Mouse (Mus musculus) limb, embryonic 11.5 days (tissue): ENCODE measurements around the gene Gfra1. TPM values are rescaled to one million over a fixed set of nuclear protein-coding genes. Genes with fewer than 3 reads are reported as not detected.

Experiments
- ATAC-seq: fragments of 200-750 bp; cut with Nextera tagmentation; 2 replicates; pipeline ENCODE4 v1.8.0; 2017; ENCODE audit warnings: low read depth; ENCODE audit not compliant: insufficient number of reproducible peaks, low FRiP score, low TSS enrichment
- DNase-seq: peaks from one replicate; pipeline ENCODE4 v3.0.0-alpha.2; 2015; ENCODE audit warnings: low spot score
- H3K27ac ChIP-seq: fragments of 300-500 bp; sonication (generic); replicated peaks from 2 replicates; pipeline ENCODE4 v1.5.1; 2014; ENCODE audit warnings: low read depth, mild to moderate bottlenecking, low read length
- H3K27me3 ChIP-seq: fragments of 300-500 bp; sonication (generic); 2 replicates; pipeline ENCODE4 v1.6.1; 2014; ENCODE audit warnings: mild to moderate bottlenecking, low read length, mixed read lengths; ENCODE audit not compliant: control insufficient read depth, insufficient read depth
- H3K36me3 ChIP-seq: fragments of 300-500 bp; sonication (generic); 2 replicates; pipeline ENCODE4 v1.6.1; 2014; ENCODE audit warnings: mild to moderate bottlenecking, low read length, moderate library complexity, mixed read lengths; ENCODE audit not compliant: control insufficient read depth, insufficient read depth
- H3K4me1 ChIP-seq: fragments of 300-500 bp; sonication (generic); 2 replicates; pipeline ENCODE4 v1.6.1; 2014; ENCODE audit warnings: low read length, mixed read lengths; ENCODE audit not compliant: control insufficient read depth, insufficient read depth
- H3K4me2 ChIP-seq: fragments of 300-500 bp; sonication (generic); 2 replicates; pipeline ENCODE4 v1.6.1; 2014; ENCODE audit warnings: low read depth, mild to moderate bottlenecking, moderate library complexity; ENCODE audit not compliant: severe bottlenecking
- H3K4me3 ChIP-seq: fragments of 300-500 bp; sonication (generic); 2 replicates; pipeline ENCODE4 v1.5.1; 2014; ENCODE audit warnings: low read depth, low read length
- H3K9ac ChIP-seq: fragments of 300-500 bp; sonication (generic); 2 replicates; pipeline ENCODE4 v1.6.1; 2014; ENCODE audit warnings: mild to moderate bottlenecking, low read length
- H3K9me3 ChIP-seq: fragments of 300-500 bp; sonication (generic); 2 replicates; pipeline ENCODE4 v1.6.1; 2016; ENCODE audit warnings: low read length; ENCODE audit not compliant: control insufficient read depth
- WGBS: fragments of 180-500 bp; shearing (Covaris S2); extraction: QIAGEN DNeasy Blood & Tissue Kit; methylation state at CpG from one replicate; pipeline ENCODE4 v1.1.7; 2014; 5-methylcytosine and 5-hydroxymethylcytosine counted together
- polyA plus RNA-seq: library from polyadenylated mRNA; unstranded; fragments of >200 nt; fragmentation: Nextera tagmentation; extraction: Ambion mirVana; gene quantifications from 2 replicates; pipeline ENCODE4 v1.2.1, GENCODE M21; 2014

Gfra1 gene
- polyA plus RNA-seq, 1 experiment from 2014 or later, result 5.6 TPM

DNA sequence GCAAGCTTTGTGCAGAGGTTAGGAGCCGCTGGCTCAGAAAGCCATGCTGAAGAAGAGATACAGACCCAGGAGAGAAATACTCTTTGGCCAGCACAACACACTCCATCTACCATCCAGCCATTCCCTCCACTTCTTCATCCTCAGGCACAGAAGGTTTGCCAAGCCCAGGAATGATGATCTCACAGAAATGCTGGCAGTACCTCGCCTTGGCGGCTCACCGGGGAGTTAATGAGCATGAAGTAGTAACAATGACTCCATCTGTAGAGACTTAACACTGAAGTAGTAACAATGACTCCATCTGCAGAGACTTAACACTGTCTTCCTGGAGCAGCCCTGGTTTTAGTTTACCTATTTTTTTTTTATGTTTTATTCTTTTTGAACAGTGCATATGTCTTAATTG lies 187.2 kb downstream of the Gfra1 start:
- no peaks in the 10 kb centered on the region for H3K36me3 ChIP-seq
- no peak for DNase-seq
- ATAC-seq, result no peak
- no peak overlapping the region for H3K4me3 ChIP-seq
- no peaks in the 10 kb centered on the region for H3K9me3 ChIP-seq
- H3K27ac ChIP-seq, result no peak overlapping the region
- H3K27me3 ChIP-seq, result no peaks in the 10 kb centered on the region
- no peak overlapping the region for H3K4me2 ChIP-seq
- WGBS, result 80% methylated on average over 4 of the region's 4 CpGs
- 0 out of 2 replicates have a peak, but pooled peaks cover 2% of the 10 kb centered on the region for H3K4me1 ChIP-seq
- no peak overlapping the region for H3K9ac ChIP-seq

DNA sequence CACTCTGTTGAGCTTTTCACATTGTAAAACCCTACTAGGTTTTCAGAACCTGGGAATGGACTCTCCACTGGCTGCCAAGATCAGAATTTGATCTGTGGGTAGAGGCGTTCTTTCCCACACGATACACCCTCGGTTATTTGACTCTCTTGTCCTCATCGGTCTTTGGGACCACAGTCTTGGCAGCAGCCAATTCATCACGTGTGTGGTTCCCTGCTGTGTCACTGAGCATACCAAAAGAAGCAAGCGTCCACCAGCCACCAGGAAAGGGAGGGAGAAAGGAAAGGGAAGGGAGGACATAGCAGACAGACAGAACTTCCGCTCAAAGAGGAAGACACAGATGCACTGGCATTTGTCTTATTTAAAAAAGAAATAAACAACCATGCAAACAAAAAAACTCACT lies 189.1 kb downstream of the Gfra1 start:
- 59% methylated on average over 7 of the region's 7 CpGs for WGBS
- ATAC-seq, result no peak

DNA sequence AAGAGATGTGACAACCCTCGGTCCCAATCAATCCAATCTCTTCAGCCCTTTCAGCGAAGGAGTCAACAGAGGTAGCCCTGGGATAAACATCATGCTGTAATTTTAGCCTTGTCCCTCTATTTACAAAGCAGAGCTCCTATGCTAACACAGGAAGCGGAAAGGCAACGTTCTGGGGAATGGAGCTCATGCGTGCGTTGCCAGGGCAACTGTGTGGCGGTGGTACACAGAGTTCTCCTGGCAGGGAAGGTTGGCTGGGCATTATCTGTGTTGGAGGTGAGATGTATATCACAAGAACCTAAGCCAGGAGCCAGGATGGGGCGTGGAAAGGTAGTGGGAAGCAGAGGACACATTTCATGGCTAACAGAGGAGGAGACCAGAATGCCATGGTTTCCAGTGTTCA lies 194.8 kb downstream of the Gfra1 start:
- H3K4me1 ChIP-seq, result no peaks in the 10 kb centered on the region
- H3K27me3 ChIP-seq, result no peaks in the 10 kb centered on the region
- 87% methylated on average over 8 of the region's 8 CpGs for WGBS

More for the DNA sequence above, 189.1 kb downstream of the Gfra1 start:
- H3K27me3 ChIP-seq, result no peaks in the 10 kb centered on the region
- no peak overlapping the region for H3K9ac ChIP-seq
- 0 out of 2 replicates have a peak, but pooled peaks cover 2% of the 10 kb centered on the region for H3K4me1 ChIP-seq
- H3K4me3 ChIP-seq, result no peak overlapping the region
- H3K4me2 ChIP-seq, result no peak overlapping the region
- H3K36me3 ChIP-seq, result no peaks in the 10 kb centered on the region
- no peak overlapping the region for H3K27ac ChIP-seq
- DNase-seq, result no peak
- no peaks in the 10 kb centered on the region for H3K9me3 ChIP-seq

DNA sequence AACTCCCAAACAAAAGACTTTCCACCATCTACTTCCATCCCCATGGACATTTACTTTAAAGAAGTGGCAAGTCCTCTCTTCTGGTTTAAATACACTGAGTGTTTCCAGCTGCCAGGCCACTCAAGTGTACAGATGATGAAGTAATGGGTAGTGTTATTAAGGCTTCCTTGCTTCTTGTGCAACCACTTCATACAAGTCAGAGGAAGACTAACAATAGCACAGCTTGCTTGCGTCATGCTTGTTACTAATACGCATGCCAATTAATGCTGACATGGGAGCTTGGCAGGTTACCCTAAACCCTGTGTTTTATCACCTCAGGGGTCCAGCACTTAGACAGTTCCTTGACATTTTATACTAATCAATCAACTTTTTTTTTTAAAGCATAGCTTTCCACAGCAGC lies 196.5 kb downstream of the Gfra1 start:
- no peaks in the 10 kb centered on the region for H3K9me3 ChIP-seq
- no peak overlapping the region for H3K9ac ChIP-seq
- H3K27me3 ChIP-seq, result no peaks in the 10 kb centered on the region
- no peak overlapping the region for H3K4me3 ChIP-seq
- no peaks in the 10 kb centered on the region for H3K36me3 ChIP-seq
- H3K27ac ChIP-seq, result no peak overlapping the region
- WGBS, result 80% methylated on average over 2 of the region's 2 CpGs
- no peaks in the 10 kb centered on the region for H3K4me1 ChIP-seq
- ATAC-seq (no peak), DNase-seq (no peak)
- no peak overlapping the region for H3K4me2 ChIP-seq

More for the DNA sequence above, 194.8 kb downstream of the Gfra1 start:
- no peaks in the 10 kb centered on the region for H3K9me3 ChIP-seq
- H3K36me3 ChIP-seq, result no peaks in the 10 kb centered on the region
- no peak for ATAC-seq
- no peak for DNase-seq
- H3K4me2 ChIP-seq, result no peak overlapping the region
- no peak overlapping the region for H3K9ac ChIP-seq
- H3K27ac ChIP-seq, result no peak overlapping the region
- no peak overlapping the region for H3K4me3 ChIP-seq

DNA sequence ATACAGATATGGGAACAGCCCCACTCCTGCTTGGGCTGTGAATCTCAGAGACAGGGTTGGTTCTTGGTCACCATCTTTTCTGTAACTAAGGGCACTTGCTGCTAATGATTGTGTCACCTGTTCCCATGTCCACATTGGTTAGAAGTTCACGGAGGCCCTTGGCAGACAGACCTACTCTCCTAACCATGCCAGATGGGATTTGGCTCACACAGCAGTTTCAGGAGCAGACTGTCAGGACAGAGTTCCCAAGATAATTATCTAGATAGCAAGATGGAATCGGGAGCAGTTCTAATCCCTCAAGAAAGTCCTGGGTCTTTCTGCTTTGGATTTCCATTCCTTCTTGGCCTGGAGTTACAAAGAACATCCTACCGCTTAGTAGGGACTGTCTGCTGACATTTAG lies 199.2 kb downstream of the Gfra1 start:
- Histone ChIP-seq H3K36me3 (no peaks in the 10 kb centered on the region), H3K27me3 (no peaks in the 10 kb centered on the region), H3K4me2 (no peak overlapping the region), H3K4me1 (no peaks in the 10 kb centered on the region), H3K27ac (no peak overlapping the region), H3K9ac (no peak overlapping the region), H3K9me3 (no peaks in the 10 kb centered on the region), H3K4me3 (no peak overlapping the region)
- WGBS, result 94% methylated on average over 3 of the region's 3 CpGs
- no peak for DNase-seq
- no peak for ATAC-seq

DNA sequence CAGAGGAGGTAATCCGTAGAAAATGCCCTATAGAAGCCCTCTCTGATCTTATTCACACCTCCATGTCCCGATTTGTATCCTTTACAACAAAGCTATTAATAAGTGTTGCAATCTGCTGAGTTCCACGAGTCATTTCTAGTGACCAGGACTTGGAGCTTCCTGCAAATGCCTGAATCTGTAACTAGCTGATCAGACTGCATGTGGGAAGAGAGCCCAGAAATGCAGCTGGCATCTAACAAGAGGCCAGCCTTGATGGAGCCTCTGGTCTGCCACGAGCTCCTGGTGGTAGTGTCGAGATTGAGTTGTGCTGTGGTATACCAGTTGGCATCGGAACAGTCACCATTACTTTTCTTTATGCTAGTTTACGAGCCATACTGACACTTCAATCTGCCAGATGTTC lies 200.3 kb downstream of the Gfra1 start:
- Histone ChIP-seq H3K27ac (no peak overlapping the region), H3K9ac (no peak overlapping the region), H3K36me3 (no peaks in the 10 kb centered on the region), H3K4me2 (no peak overlapping the region), H3K9me3 (no peaks in the 10 kb centered on the region), H3K4me1 (no peaks in the 10 kb centered on the region), H3K4me3 (no peak overlapping the region), H3K27me3 (no peaks in the 10 kb centered on the region)
- no peak for DNase-seq
- no peak for ATAC-seq
- 87% methylated on average over 7 of the region's 7 CpGs for WGBS

DNA sequence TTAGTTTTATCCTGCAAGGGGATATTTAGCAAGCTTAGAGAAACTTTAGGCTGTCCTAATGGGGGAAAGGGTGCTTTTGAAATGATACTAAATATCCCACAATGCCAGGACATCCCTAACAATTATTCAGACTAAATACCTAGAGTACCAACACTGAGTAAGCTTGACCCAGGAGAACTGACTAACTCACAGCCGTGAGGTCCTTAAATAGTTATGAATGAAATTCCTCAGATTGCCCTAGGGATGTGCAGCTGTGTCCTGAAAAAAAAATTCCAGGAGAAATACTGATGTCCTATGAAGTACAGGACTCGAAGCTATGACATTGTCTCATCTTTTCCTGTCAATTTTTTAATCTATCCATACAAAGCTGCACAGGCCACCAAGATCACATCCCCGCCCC lies 201.5 kb downstream of the Gfra1 start:
- Histone ChIP-seq H3K9ac (no peak overlapping the region), H3K27me3 (no peaks in the 10 kb centered on the region), H3K4me3 (no peak overlapping the region), H3K9me3 (no peaks in the 10 kb centered on the region), H3K27ac (no peak overlapping the region), H3K4me1 (no peaks in the 10 kb centered on the region), H3K36me3 (no peaks in the 10 kb centered on the region), H3K4me2 (no peak overlapping the region)
- DNase-seq (no peak), ATAC-seq (no peak)
- WGBS, result 83% methylated on average over 3 of the region's 3 CpGs

DNA sequence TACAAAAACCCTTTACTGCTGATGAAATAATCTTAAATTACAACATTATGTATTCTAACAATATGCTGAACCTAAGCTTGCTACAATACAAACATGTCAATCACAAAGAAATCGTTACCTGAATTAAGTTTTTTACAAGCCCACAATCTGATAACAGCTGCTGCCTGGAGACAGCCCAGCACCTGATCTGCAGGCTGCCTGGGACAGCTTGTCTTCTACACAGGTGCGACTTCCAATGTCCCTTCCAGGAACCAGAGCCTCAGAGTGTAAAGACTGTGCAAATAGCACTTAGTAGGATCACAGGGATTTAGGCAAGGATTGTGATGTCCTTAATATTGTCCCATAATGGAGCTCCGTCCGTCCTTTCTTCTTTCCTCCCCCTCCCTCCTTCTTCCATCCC lies 204.0 kb downstream of the Gfra1 start:
- Histone ChIP-seq H3K27me3 (no peaks in the 10 kb centered on the region), H3K4me3 (no peak overlapping the region), H3K4me1 (no peaks in the 10 kb centered on the region), H3K9me3 (no peaks in the 10 kb centered on the region), H3K9ac (no peak overlapping the region), H3K36me3 (no peaks in the 10 kb centered on the region), H3K27ac (no peak overlapping the region), H3K4me2 (no peak overlapping the region)
- 87% methylated on average over 4 of the region's 4 CpGs for WGBS
- no peak for ATAC-seq
- DNase-seq, result no peak

DNA sequence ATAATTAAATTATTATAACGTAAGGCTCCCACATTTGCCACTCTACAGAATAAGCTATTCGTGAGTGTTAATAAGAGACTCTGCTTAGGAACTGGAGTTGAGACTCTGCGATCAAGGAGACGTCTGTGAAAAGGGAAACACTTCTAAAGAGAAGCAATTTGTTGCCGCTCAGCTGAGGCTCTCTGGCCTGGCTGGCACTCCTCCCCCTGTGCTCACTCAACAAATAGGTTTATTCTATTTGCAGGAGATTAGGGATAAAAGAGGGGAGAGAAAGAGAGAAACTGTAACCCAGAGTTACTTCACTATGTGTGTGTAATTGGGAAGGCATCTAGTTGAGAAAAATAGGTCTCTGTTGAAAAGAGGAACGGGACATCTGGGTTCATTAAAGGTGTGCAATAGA lies 204.6 kb downstream of the Gfra1 start:
- Histone ChIP-seq H3K4me3 (no peak overlapping the region), H3K27me3 (no peaks in the 10 kb centered on the region), H3K9me3 (no peaks in the 10 kb centered on the region), H3K27ac (no peak overlapping the region), H3K4me1 (no peaks in the 10 kb centered on the region), H3K9ac (no peak overlapping the region), H3K36me3 (no peaks in the 10 kb centered on the region), H3K4me2 (no peak overlapping the region)
- ATAC-seq, result no peak
- DNase-seq, result no peak
- 67% methylated on average over 6 of the region's 6 CpGs for WGBS
